Mouse (Mus musculus) forebrain, embryonic 13.5 days (tissue): ENCODE results near the gene Ahcyl1. TPM values are rescaled to one million over a fixed set of nuclear protein-coding genes. Genes with fewer than 3 reads are reported as not detected.
"Not testable (repeated sequence)": the region's sequence is repeated elsewhere in the genome, so short reads cannot be mapped to it uniquely, and the experiment has no call there.

ENCODE experiments used
- ATAC-seq: fragments of 200-750 bp; cut with Nextera tagmentation; 2 replicates; pipeline ENCODE4 v1.8.0; 2017
- H3K27ac ChIP-seq: fragments of 300-500 bp; sonication (generic); 2 replicates; pipeline ENCODE4 v1.5.1; 2015; ENCODE audit warnings: inconsistent platforms, mild to moderate bottlenecking, moderate library complexity
- H3K27me3 ChIP-seq: fragments of 300-500 bp; sonication (generic); 2 replicates; pipeline ENCODE4 v1.6.1; 2015; ENCODE audit warnings: mild to moderate bottlenecking, inconsistent platforms
- H3K36me3 ChIP-seq: fragments of 300-500 bp; sonication (generic); 2 replicates; pipeline ENCODE4 v1.6.1; 2015; ENCODE audit warnings: mild to moderate bottlenecking, inconsistent platforms; ENCODE audit not compliant: poor library complexity, severe bottlenecking
- H3K4me1 ChIP-seq: fragments of 300-500 bp; sonication (generic); 2 replicates; pipeline ENCODE4 v1.6.1; 2015; ENCODE audit warnings: inconsistent platforms
- H3K4me2 ChIP-seq: fragments of 300-500 bp; sonication (generic); 2 replicates; pipeline ENCODE4 v1.6.1; 2015; ENCODE audit warnings: inconsistent platforms, mild to moderate bottlenecking, moderate library complexity
- H3K4me3 ChIP-seq: fragments of 300-500 bp; sonication (generic); 2 replicates; pipeline ENCODE4 v1.5.1; 2015; ENCODE audit warnings: mild to moderate bottlenecking, inconsistent platforms
- H3K9ac ChIP-seq: fragments of 300-500 bp; sonication (generic); 2 replicates; pipeline ENCODE4 v1.6.1; 2015; ENCODE audit warnings: mild to moderate bottlenecking, inconsistent platforms
- H3K9me3 ChIP-seq: fragments of 300-500 bp; sonication (generic); replicated peaks from 2 replicates; pipeline ENCODE4 v1.6.1; 2016; ENCODE audit warnings: inconsistent platforms
- WGBS: fragments of 180-500 bp; shearing (Covaris S2); methylation state at CpG from one replicate; pipeline ENCODE4 v1.1.7; 2015; 5-methylcytosine and 5-hydroxymethylcytosine counted together
- polyA plus RNA-seq: library from polyadenylated mRNA; unstranded; fragments of >200 nt; fragmentation: Nextera tagmentation; extraction: Ambion mirVana; gene quantifications from 2 replicates; pipeline ENCODE4 v1.2.1, GENCODE M21; 2015

The Ahcyl1 gene
- polyA plus RNA-seq, 1 experiment from 2014 or later, result 98.6 TPM

DNA sequence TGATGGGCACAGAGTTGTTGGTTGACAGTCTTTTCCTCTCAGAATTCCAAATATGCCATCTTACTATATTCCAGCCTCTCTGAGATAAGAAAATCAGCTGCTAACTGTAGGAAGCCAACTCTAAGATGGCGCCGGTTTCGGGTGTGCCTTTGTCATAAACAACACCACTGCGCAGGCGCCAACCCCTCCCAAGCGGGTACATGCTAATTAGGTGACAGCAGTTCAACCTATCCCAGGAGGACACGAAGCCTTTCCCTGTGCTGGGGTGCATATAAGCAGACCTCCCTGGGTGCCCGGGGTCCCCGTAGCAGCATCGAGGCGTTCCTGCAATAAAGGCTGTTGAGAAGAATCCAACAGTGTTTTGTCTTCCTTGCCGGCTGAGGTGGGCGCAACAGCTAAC is 39.3 kb upstream of the Ahcyl1 start:
- H3K4me2 ChIP-seq, H3K36me3 ChIP-seq, H3K4me3 ChIP-seq, H3K27ac ChIP-seq, H3K27me3 ChIP-seq, H3K9ac ChIP-seq, ATAC-seq, H3K9me3 ChIP-seq: not testable (repeated sequence)
- 91% methylated on average over 13 of the region's 13 CpGs for WGBS
- H3K4me1 ChIP-seq, result peaks cover 13% of the 10 kb centered on the region

DNA sequence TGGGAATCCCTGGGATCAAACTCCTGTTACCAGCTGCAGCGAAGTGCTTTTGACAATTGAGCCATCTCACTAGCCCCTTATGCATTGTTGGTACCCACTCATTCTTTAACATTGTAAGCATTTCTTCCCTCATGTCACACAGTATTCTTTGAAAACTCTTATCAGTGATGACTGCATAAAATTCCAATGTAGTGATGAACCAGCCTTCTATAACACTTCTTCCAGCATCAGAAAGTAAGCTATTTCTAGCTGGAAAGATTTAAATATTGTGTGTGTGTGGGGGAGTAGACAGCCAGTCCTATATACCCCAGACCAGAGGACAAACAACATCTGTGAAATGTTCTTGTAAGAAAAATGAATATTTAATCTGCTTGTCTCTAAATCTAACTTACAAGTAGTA is 37.0 kb upstream of the Ahcyl1 start:
- H3K27me3 ChIP-seq, result no peaks in the 10 kb centered on the region
- no peak overlapping the region for H3K4me2 ChIP-seq
- no peak overlapping the region for H3K4me3 ChIP-seq
- no peaks in the 10 kb centered on the region for H3K36me3 ChIP-seq
- no peak overlapping the region for H3K27ac ChIP-seq
- no peaks in the 10 kb centered on the region for H3K4me1 ChIP-seq
- H3K9me3 ChIP-seq, result no peaks in the 10 kb centered on the region
- no peak for ATAC-seq
- WGBS, result 86% methylated on average over 1 of the region's 1 CpGs
- no peak overlapping the region for H3K9ac ChIP-seq

DNA sequence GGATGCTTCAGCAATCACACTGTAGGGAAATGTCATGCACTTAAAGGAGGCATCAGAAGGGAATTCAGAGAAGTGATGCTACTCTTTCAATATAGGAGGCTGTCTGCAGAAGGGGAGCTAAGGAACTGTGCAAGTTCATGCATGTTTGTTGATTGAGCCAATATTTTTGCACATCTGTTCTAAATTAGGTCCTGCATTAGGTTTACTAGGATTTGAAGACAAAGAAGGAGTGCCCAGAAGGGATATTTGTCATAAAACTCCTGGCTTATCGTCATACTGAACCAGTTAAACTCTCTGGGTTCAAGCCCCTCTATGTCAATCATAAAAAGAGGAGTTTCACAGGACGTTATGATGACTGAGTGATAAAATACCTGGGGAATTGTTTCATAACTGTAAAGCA is 33.9 kb upstream of the Ahcyl1 start:
- Histone ChIP-seq H3K36me3 (no peaks in the 10 kb centered on the region), H3K4me1 (no peaks in the 10 kb centered on the region), H3K9me3 (no peaks in the 10 kb centered on the region), H3K4me3 (no peak overlapping the region), H3K9ac (no peak overlapping the region), H3K4me2 (no peak overlapping the region), H3K27me3 (no peaks in the 10 kb centered on the region), H3K27ac (no peak overlapping the region)
- no peak for ATAC-seq
- WGBS, result 81% methylated on average over 2 of the region's 2 CpGs

DNA sequence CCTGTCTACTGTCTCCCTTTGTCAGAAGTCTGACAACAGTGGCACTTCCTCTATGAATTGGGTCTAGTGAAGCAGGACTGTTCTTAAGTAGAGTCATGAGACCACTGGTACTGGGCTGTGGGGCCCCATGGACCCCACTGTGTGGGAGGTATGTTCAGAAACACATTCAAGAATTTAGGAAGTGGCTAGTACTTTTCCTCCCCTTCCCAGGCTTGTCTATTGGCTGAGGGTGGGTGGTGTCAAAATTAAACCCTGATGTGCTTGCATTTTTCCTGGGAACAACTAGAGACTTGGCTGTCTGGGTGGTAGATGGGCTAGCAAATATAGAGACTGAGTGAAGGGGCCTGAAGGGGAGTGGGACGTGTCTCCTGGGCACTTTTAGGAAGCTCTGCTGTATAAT is 32.1 kb upstream of the Ahcyl1 start:
- Histone ChIP-seq H3K4me1 (no peaks in the 10 kb centered on the region), H3K36me3 (no peaks in the 10 kb centered on the region), H3K27ac (no peak overlapping the region), H3K4me2 (no peak overlapping the region), H3K4me3 (no peak overlapping the region), H3K27me3 (no peaks in the 10 kb centered on the region), H3K9me3 (no peaks in the 10 kb centered on the region), H3K9ac (no peak overlapping the region)
- no peak for ATAC-seq
- 82% methylated on average over 1 of the region's 1 CpGs for WGBS

DNA sequence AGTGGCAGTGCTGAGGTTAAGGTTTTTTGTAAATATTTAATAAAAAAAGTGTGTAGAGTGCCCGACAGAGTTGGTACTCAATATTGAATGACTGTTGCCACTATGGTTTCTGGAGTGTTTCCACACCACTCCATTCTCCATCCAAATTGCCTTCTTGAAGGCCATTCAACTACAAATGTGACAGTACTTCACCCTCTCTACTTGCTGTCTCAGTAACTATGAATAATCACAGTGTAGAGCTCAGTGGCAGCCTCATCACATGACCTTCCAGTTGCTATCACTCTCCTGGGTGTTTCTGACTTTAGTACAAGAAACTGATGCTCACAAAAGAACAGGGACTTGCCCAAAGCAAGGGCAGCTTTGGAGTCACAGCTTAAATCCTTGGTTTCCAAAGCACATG is 19.6 kb upstream of the Ahcyl1 start:
- WGBS, result 92% methylated on average over 1 of the region's 1 CpGs
- no peaks in the 10 kb centered on the region for H3K36me3 ChIP-seq
- H3K27me3 ChIP-seq, result no peaks in the 10 kb centered on the region
- H3K9ac ChIP-seq, result no peak overlapping the region
- H3K27ac ChIP-seq, result no peak overlapping the region
- H3K4me2 ChIP-seq, result no peak overlapping the region
- H3K4me3 ChIP-seq, result no peak overlapping the region
- H3K9me3 ChIP-seq, result no peaks in the 10 kb centered on the region
- no peaks in the 10 kb centered on the region for H3K4me1 ChIP-seq
- ATAC-seq, result no peak

DNA sequence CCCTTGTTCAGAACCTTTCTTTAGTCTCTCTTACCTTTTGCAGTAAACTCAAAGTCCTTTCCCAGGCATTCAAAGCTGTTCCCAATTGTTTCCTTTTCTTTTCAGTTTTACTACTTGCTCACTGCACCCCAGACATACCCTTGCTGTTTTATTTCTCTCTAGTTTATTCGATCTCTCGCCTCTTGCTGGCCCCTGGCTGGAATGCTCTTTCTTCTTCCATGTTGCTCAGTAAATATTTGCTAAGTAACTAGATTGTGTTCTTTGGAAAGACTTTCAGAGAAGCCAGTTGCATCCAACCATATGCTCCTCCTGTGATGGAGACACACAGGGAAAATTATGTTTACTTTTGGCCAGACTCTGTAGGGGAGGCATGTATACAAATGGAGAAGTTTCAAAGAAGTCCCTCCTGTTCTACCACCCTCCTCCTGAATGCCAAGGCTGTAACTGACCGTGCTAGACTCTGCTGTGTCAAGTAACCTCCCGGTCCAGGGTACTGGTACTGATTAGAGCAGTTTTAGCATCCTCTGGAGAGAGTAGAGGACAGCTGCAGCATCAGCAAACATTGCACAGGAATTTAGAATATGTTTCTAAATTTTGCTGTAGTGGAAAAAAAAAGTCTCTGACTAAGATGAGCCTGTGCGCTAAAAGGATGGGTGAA is 18.0 kb upstream of the Ahcyl1 start:
- Histone ChIP-seq H3K9me3 (no peaks in the 10 kb centered on the region), H3K4me2 (no peak overlapping the region), H3K4me1 (no peaks in the 10 kb centered on the region), H3K27me3 (no peaks in the 10 kb centered on the region), H3K36me3 (no peaks in the 10 kb centered on the region), H3K27ac (no peak overlapping the region), H3K9ac (no peak overlapping the region), H3K4me3 (no peak overlapping the region)
- 81% methylated on average over 5 of the region's 5 CpGs for WGBS
- ATAC-seq, result no peak

DNA sequence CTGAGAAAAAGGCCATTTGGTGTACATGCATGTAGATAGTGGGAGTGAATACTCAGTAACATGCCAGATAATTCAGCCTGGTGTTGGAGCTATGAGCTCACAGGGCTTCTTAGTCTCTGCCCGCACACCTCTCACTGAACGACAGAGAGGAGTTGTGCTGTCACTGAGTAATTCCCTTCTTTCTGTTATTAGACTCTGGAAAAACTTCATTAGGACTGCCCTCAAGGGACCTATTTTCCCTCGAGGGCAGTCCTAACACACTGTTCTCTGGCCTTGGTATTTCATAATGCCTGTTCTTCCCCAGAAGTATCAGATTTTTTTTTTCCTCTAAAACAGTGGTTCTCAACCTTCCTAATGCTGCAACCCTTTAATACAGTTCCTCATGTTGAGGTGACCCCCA is 15.7 kb upstream of the Ahcyl1 start:
- Histone ChIP-seq H3K27me3 (no peaks in the 10 kb centered on the region), H3K4me3 (no peak overlapping the region), H3K4me2 (no peak overlapping the region), H3K27ac (no peak overlapping the region), H3K4me1 (no peaks in the 10 kb centered on the region), H3K36me3 (no peaks in the 10 kb centered on the region), H3K9me3 (no peaks in the 10 kb centered on the region), H3K9ac (no peak overlapping the region)
- WGBS, result 59% methylated on average over 3 of the region's 3 CpGs
- ATAC-seq, result no peak

DNA sequence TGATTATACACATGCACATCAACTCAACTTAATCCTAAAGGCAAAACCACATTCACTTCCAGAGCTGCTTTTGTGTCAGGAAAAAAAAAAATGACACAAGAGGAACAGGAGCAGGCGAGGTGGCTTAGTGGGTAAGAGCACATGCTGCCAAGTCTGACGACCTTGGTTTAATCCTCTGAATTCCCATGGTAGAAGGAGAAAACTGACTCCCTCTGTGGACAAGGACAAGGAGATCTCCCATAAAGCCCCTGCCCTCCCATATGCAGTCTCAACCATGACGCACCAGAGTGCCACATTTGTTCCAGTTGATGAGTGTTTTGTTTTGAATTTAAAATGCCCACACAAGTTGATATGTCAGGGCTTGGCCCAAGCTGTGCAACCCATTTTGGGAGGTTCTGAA is 12.8 kb upstream of the Ahcyl1 start:
- Histone ChIP-seq H3K27me3 (no peaks in the 10 kb centered on the region), H3K36me3 (no peaks in the 10 kb centered on the region), H3K4me1 (no peaks in the 10 kb centered on the region), H3K4me2 (no peak overlapping the region), H3K27ac (no peak overlapping the region), H3K9me3 (no peaks in the 10 kb centered on the region), H3K4me3 (no peak overlapping the region), H3K9ac (no peak overlapping the region)
- ATAC-seq, result no peak
- WGBS, result 31% methylated on average over 3 of the region's 3 CpGs

DNA sequence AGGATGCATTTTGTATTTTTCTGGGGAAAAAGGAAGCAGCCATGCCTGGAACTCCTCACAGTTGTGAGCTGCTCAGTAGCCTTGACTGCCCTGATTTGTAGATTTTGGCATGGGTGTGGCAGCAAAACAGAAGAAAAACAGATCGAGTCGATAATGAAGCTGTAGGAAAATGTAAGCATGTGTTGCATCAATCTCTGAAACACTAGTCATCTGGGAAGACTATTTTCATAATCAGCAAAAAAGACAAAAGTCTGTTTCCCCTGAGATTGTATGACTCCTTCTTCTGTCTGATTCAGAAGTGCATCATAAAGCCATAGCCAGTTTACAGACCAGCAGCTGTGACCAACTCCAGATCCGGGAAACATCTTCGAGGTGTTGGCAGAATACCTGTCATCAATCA is 10.9 kb upstream of the Ahcyl1 start:
- Histone ChIP-seq H3K27me3 (no peaks in the 10 kb centered on the region), H3K4me2 (no peak overlapping the region), H3K27ac (no peak overlapping the region), H3K4me3 (no peak overlapping the region), H3K9me3 (no peaks in the 10 kb centered on the region), H3K36me3 (no peaks in the 10 kb centered on the region), H3K9ac (no peak overlapping the region), H3K4me1 (no peaks in the 10 kb centered on the region)
- ATAC-seq, result no peak
- 90% methylated on average over 4 of the region's 4 CpGs for WGBS

DNA sequence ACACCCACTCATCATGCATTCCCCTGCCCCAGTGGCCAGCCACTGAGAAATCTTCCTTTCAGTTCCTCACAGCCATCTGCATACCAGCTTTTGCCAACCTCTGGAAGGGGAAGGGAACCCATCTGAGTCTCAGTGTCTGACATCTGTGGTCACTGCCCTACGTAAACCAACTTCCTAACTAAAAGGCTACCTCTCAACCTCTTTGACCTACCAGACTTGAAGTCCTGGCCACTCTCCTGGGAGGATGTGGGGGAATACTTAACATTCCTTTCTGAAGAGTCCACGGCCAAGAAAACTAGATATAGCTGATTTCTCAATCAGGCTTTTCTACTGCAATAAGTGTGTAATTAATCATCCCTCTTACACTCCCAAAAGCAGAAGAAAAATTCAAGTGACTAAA is 9.8 kb upstream of the Ahcyl1 start:
- Histone ChIP-seq H3K4me3 (no peak overlapping the region), H3K9ac (no peak overlapping the region), H3K27ac (no peak overlapping the region), H3K9me3 (no peaks in the 10 kb centered on the region), H3K36me3 (no peaks in the 10 kb centered on the region), H3K27me3 (no peaks in the 10 kb centered on the region), H3K4me2 (no peak overlapping the region), H3K4me1 (no peaks in the 10 kb centered on the region)
- no peak for ATAC-seq
- WGBS, result 76% methylated on average over 2 of the region's 2 CpGs

DNA sequence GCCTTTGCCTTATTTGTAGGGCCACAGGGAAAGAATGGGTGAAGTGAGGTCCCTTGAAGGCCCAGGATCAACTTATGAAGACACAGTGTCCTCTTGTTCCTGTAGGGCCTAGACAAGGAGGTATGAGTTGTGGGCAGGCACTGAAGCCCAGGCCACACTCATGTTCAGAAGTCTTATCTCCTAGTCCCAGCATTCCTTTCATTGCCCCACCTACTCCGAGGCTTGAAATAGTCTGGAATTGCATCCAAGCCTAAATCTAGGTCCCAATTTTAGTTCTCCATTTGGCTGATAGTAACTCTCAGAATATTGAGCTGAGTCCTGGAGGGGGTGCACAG is 8.0 kb upstream of the Ahcyl1 start:
- Histone ChIP-seq H3K4me3 (no peak overlapping the region), H3K4me2 (no peak overlapping the region), H3K27ac (no peak overlapping the region), H3K36me3 (no peaks in the 10 kb centered on the region), H3K4me1 (no peaks in the 10 kb centered on the region), H3K9me3 (no peaks in the 10 kb centered on the region), H3K27me3 (no peaks in the 10 kb centered on the region), H3K9ac (no peak overlapping the region)
- ATAC-seq, result no peak
- WGBS, result 96% methylated on average over 1 of the region's 1 CpGs

DNA sequence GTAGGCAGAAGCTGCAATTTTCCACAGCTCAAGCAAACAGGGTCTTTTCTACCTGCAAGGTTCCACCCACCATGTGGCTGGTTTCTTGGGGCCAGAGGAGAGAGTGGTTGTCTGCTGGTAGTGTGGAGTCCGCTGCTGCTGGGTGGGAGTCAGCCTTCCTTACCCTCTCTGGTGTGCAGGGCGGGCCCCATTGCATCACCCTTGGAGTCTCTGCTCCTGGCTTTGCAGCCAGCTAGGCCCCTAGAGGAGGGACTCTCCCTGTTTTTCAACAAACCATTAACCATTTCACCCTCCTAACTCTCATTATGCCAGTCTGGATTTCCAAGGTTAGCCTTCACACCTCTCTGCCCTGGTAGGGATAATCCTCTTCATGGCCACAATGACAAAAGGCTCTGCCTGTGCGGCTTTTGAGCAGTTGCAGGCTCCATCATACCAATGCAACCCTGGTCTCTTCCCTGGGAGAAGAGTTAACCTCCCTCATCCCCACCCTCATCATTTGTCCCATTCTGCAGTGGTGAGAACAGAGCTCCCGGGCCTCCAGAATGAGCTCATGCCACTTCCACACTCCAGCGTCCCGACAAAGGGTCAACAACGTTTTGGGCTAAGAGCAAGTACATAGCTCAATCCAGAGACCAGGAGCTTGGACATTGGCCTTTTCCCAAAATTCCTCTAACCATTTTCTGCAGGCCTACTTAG is 7.5 kb upstream of the Ahcyl1 start:
- no peak overlapping the region for H3K4me2 ChIP-seq
- H3K27ac ChIP-seq, result no peak overlapping the region
- 78% methylated on average over 7 of the region's 7 CpGs for WGBS
- H3K27me3 ChIP-seq, result no peaks in the 10 kb centered on the region
- ATAC-seq, result no peak
- no peak overlapping the region for H3K4me3 ChIP-seq
- no peaks in the 10 kb centered on the region for H3K9me3 ChIP-seq
- no peaks in the 10 kb centered on the region for H3K4me1 ChIP-seq
- no peak overlapping the region for H3K9ac ChIP-seq
- H3K36me3 ChIP-seq, result no peaks in the 10 kb centered on the region

DNA sequence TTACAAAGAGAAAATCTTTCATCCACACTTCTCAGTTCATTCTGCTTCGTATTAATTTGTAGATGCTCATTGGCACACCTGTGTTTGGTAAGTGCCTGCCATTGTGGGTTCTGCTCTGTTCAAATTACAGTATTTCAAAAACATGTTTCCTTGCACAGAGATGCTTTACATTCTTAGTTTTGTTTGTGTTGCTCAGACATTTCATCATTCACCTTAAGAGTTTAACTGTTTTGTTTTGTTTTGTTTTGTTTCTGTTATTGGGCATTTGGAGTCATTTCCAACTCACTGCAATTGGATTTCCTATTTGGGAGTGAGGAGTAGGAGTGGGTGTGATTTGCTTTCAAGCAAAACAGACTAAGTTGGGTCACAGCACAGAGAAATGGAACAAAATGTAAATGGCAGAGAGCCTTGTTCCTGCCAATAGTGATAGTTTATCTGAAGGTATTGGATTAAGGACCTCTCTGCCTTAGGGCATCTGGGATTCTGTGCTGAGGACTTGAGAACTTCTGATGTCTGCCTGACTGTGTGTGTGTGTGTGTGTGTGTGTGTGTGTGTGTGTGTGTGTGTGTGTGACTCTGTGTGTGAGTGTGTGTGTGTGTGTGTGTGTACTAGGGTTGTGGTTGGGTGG is 5.5 kb upstream of the Ahcyl1 start:
- Histone ChIP-seq H3K9me3 (no peaks in the 10 kb centered on the region), H3K27ac (no peak overlapping the region), H3K4me3 (no peak overlapping the region), H3K4me2 (no peak overlapping the region), H3K9ac (no peak overlapping the region), H3K36me3 (no peaks in the 10 kb centered on the region), H3K27me3 (no peaks in the 10 kb centered on the region), H3K4me1 (peaks cover 2% of the 10 kb centered on the region; the same call in 1 of the 2 replicates)
- ATAC-seq, result no peak
- WGBS, result 84% methylated on average over 1 of the region's 1 CpGs
